Mouse (Mus musculus): ENCODE results near the gene Zfp523. TPM values are rescaled to one million over a fixed set of nuclear protein-coding genes. Genes with fewer than 3 reads are reported as not detected.

Gene Zfp523
- polyA plus RNA-seq, 1 experiment from 2014 or later: 43.0 TPM

DNA sequence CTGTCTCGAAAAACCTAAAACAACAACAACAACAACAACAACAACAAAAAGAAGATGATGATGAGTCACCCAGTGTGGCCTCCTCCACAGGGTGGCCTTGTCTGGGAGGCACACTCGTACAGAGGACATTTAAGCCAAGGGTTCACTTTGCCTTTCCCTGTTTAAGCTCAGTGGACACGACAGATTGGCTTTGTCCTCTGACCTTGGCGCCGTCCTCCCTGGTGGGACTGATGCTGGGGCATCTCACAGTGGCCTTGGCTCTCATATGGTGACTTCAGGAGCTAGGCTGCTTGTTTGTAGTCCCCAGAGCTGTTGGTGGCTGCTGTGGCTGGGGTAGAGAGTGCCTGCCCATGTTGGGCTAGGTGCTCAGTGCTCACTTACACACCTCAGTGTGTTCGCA, 67.3 kb downstream of the Zfp523 start:
- ATAC-seq: no peak
- H3K36me3 ChIP-seq (ENCODE audit: control insufficient read depth, insufficient read depth, low read length): no peaks in the 10 kb centered on the region
- H3K9ac ChIP-seq (ENCODE audit: low read depth, low read length): no peak overlapping the region
- H3K9me3 ChIP-seq (ENCODE audit: control insufficient read depth, low read length): no peaks in the 10 kb centered on the region
- peaks cover 10% of the 10 kb centered on the region for H3K4me1 ChIP-seq (ENCODE audit: control insufficient read depth, insufficient read depth, low read depth, low read length)
- WGBS: 81% methylated on average over 6 of the region's 6 CpGs
- no peaks in the 10 kb centered on the region for H3K27me3 ChIP-seq (replicated peaks; ENCODE audit: control insufficient read depth, insufficient read depth, low read length)
- H3K4me3 ChIP-seq (ENCODE audit: low read length): no peak overlapping the region
- H3K27ac ChIP-seq (ENCODE audit: low read depth, low read length): peak overlapping the region; percentile 64
- no peak overlapping the region for H3K4me2 ChIP-seq (ENCODE audit: low read length)

GRCm38 (mm10) chr17:28244714-28245113, 67.8 kb downstream of the Zfp523 start:
- WGBS: 34% methylated on average over 6 of the region's 6 CpGs
- H3K27ac ChIP-seq (ENCODE audit: low read depth, low read length): peak overlapping the region; percentile 64
- peaks cover 10% of the 10 kb centered on the region for H3K4me1 ChIP-seq (ENCODE audit: control insufficient read depth, insufficient read depth, low read depth, low read length)
- H3K27me3 ChIP-seq (replicated peaks; ENCODE audit: control insufficient read depth, insufficient read depth, low read length): no peaks in the 10 kb centered on the region
- no peaks in the 10 kb centered on the region for H3K9me3 ChIP-seq (ENCODE audit: control insufficient read depth, low read length)
- H3K4me3 ChIP-seq (ENCODE audit: low read length): no peak overlapping the region
- 0 out of 2 replicates have a peak overlapping the region, but pooled peaks have one; percentile 2 for H3K9ac ChIP-seq (ENCODE audit: low read depth, low read length)
- H3K4me2 ChIP-seq (ENCODE audit: low read length): no peak overlapping the region
- H3K36me3 ChIP-seq (ENCODE audit: control insufficient read depth, insufficient read depth, low read length): no peaks in the 10 kb centered on the region
- peak; percentile 90 for ATAC-seq

DNA sequence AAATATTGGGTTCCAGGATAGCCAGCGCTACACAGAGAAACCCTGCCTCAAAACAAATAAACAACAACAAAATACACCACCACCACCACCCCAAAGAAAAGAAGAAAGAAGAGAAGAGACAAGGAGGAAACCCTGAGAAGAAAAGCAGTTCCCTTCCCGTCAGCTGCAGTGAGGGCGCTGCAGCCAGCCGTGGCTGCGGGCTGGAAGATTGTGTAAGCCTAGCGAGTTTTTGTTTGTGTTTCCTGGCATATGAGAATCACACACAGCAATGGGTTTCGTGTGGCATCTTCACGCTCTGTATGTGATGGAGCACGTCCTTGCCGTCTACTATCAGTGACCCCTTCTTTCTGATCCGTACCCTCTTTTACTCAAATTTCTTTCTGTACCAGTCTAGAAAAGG, 69.7 kb downstream of the Zfp523 start:
- 72% methylated on average over 11 of the region's 11 CpGs for whole genome bisulfite sequencing
- Histone ChIP-seq H3K36me3 (ENCODE audit: control insufficient read depth, insufficient read depth, low read length) (no peaks in the 10 kb centered on the region), H3K4me1 (ENCODE audit: control insufficient read depth, insufficient read depth, low read depth, low read length) (peaks cover 10% of the 10 kb centered on the region), H3K9me3 (ENCODE audit: control insufficient read depth, low read length) (no peaks in the 10 kb centered on the region), H3K4me3 (ENCODE audit: low read length) (no peak overlapping the region), H3K27ac (ENCODE audit: low read depth, low read length) (peak overlapping the region; percentile 25; the same call in 1 of the 2 replicates), H3K27me3 (replicated peaks; ENCODE audit: control insufficient read depth, insufficient read depth, low read length) (no peaks in the 10 kb centered on the region), H3K9ac (ENCODE audit: low read depth, low read length) (no peak overlapping the region), H3K4me2 (ENCODE audit: low read length) (no peak overlapping the region)
- no peak for ATAC-seq

- Histone ChIP-seq H3K27me3 (replicated peaks; ENCODE audit: control insufficient read depth, insufficient read depth, low read length) (no peaks in the 10 kb centered on the region), H3K4me3 (ENCODE audit: low read length) (no peak overlapping the region), H3K9me3 (ENCODE audit: control insufficient read depth, low read length) (no peaks in the 10 kb centered on the region), H3K4me2 (ENCODE audit: low read length) (no peak overlapping the region), H3K36me3 (ENCODE audit: control insufficient read depth, insufficient read depth, low read length) (no peaks in the 10 kb centered on the region), H3K9ac (ENCODE audit: low read depth, low read length) (no peak overlapping the region; the same call in 1 of the 2 replicates), H3K27ac (ENCODE audit: low read depth, low read length) (no peak overlapping the region), H3K4me1 (ENCODE audit: control insufficient read depth, insufficient read depth, low read depth, low read length) (peaks cover 10% of the 10 kb centered on the region)
- no peak for ATAC-seq
- WGBS: 65% methylated on average over 6 of the region's 6 CpGs
Measured at GRCm38 (mm10) chr17:28247613-28248012, 70.7 kb downstream of the Zfp523 start.

DNA sequence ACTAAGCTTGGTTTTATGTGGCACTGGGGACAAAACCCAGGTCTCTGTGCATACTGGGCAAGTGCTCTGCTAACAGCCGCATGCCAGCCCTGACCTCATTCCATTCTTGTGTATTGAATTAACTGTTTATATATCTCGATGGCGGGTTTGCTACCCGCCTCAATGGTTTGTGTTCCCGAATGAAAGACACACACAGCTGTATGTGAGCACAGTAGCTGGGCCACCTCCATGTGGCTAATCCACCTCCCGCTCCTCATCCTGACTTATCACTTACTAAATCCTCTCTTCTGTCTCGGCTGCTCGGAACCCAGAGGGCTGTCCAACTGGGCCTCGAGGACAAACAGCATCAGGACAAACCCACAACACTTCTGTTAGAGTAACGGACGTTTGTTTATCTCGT, 72.1 kb downstream of the Zfp523 start:
- Histone ChIP-seq H3K4me3 (ENCODE audit: low read length) (no peak overlapping the region), H3K27ac (ENCODE audit: low read depth, low read length) (no peak overlapping the region), H3K4me2 (ENCODE audit: low read length) (no peak overlapping the region), H3K36me3 (ENCODE audit: control insufficient read depth, insufficient read depth, low read length) (no peaks in the 10 kb centered on the region), H3K27me3 (replicated peaks; ENCODE audit: control insufficient read depth, insufficient read depth, low read length) (no peaks in the 10 kb centered on the region), H3K9me3 (ENCODE audit: control insufficient read depth, low read length) (no peaks in the 10 kb centered on the region), H3K9ac (ENCODE audit: low read depth, low read length) (no peak overlapping the region), H3K4me1 (ENCODE audit: control insufficient read depth, insufficient read depth, low read depth, low read length) (peaks cover 10% of the 10 kb centered on the region)
- ATAC-seq: no peak
- WGBS: 79% methylated on average over 12 of the region's 12 CpGs

DNA sequence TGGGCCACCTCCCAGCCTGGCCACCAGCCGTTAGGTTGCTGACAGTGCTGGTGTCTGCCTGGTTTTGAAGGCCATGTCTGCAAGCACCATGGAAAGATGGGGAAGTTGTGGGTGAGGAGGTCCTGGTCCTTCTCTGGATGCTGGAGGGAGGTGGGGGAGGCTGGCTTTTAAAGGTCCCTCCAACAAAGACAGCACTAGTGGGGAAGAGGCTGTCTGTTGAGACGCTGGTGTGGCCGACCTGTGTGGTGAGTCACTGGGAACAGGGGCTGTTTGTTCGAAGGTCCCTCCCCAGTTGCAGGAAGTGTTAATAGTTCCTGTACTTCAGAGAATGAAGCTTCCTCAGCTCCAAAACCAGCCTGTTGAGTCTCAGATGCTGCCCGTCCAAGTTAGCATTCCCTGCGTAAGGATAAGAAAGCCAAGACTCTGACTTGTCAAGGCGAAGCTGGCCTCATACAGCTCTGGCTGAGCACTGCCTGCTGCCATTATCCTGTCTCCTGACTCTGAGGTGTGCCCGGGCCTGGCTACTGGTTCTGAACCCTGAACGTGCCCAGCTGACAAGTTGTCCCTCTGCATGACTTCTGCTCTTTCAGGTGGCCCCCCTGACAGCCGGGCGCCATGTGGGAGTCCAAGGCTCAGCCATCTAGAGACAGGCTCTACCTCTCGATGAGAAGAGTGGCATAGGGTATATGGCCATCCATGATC, 74.8 kb downstream of the Zfp523 start:
- no peak for ATAC-seq
- Histone ChIP-seq H3K27me3 (replicated peaks; ENCODE audit: control insufficient read depth, insufficient read depth, low read length) (no peaks in the 10 kb centered on the region), H3K4me3 (ENCODE audit: low read length) (no peak overlapping the region), H3K4me1 (ENCODE audit: control insufficient read depth, insufficient read depth, low read depth, low read length) (peaks cover 11% of the 10 kb centered on the region), H3K9me3 (ENCODE audit: control insufficient read depth, low read length) (no peaks in the 10 kb centered on the region), H3K9ac (ENCODE audit: low read depth, low read length) (no peak overlapping the region; the same call in 1 of the 2 replicates), H3K4me2 (ENCODE audit: low read length) (no peak overlapping the region), H3K27ac (ENCODE audit: low read depth, low read length) (no peak overlapping the region), H3K36me3 (ENCODE audit: control insufficient read depth, insufficient read depth, low read length) (no peaks in the 10 kb centered on the region)
- WGBS: 87% methylated on average over 12 of the region's 12 CpGs

GRCm38 (mm10) chr17:28252281-28252648, 75.3 kb downstream of the Zfp523 start:
- H3K4me1 ChIP-seq (ENCODE audit: control insufficient read depth, insufficient read depth, low read depth, low read length): peaks cover 13% of the 10 kb centered on the region
- no peak overlapping the region for H3K27ac ChIP-seq (ENCODE audit: low read depth, low read length)
- H3K4me2 ChIP-seq (ENCODE audit: low read length): no peak overlapping the region
- H3K9me3 ChIP-seq (ENCODE audit: control insufficient read depth, low read length): no peaks in the 10 kb centered on the region
- H3K27me3 ChIP-seq (replicated peaks; ENCODE audit: control insufficient read depth, insufficient read depth, low read length): no peaks in the 10 kb centered on the region
- 66% methylated on average over 5 of the region's 5 CpGs for WGBS
- H3K36me3 ChIP-seq (ENCODE audit: control insufficient read depth, insufficient read depth, low read length): no peaks in the 10 kb centered on the region
- H3K4me3 ChIP-seq (ENCODE audit: low read length): no peak overlapping the region
- no peak for ATAC-seq
- H3K9ac ChIP-seq (ENCODE audit: low read depth, low read length): no peak overlapping the region

DNA sequence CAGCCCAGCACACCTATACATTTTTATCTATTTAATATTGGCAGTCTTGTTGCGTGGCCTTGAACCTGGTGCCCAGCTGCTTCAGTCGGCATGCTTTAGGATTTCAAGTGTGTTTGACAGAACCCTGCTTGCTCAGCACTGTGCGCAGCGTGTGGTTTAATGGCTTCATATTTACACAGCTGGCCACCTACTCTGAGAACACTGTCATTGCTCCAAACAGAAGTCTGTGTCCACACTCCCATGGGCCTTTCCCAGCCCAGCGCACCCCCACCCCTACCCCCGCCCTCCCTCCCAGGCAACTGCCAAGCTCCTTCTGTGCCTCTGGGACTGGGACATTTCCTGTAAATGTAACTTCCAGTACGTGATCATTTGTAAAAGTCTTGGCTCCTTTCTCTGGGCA, 76.3 kb downstream of the Zfp523 start:
- Histone ChIP-seq H3K27me3 (replicated peaks; ENCODE audit: control insufficient read depth, insufficient read depth, low read length) (no peaks in the 10 kb centered on the region), H3K4me3 (ENCODE audit: low read length) (no peak overlapping the region), H3K27ac (ENCODE audit: low read depth, low read length) (no peak overlapping the region), H3K4me2 (ENCODE audit: low read length) (no peak overlapping the region), H3K9ac (ENCODE audit: low read depth, low read length) (no peak overlapping the region), H3K4me1 (ENCODE audit: control insufficient read depth, insufficient read depth, low read depth, low read length) (peaks cover 10% of the 10 kb centered on the region), H3K36me3 (ENCODE audit: control insufficient read depth, insufficient read depth, low read length) (no peaks in the 10 kb centered on the region), H3K9me3 (ENCODE audit: control insufficient read depth, low read length) (no peaks in the 10 kb centered on the region)
- no peak for ATAC-seq
- 72% methylated on average over 7 of the region's 7 CpGs for WGBS

GRCm38 (mm10) chr17:28254804-28255203, 77.9 kb downstream of the Zfp523 start:
- 59% methylated on average over 4 of the region's 4 CpGs for WGBS

More at GRCm38 (mm10) chr17:28254804-28255203, 77.9 kb downstream of the Zfp523 start:
- H3K9ac ChIP-seq (ENCODE audit: low read depth, low read length): no peak overlapping the region
- H3K4me3 ChIP-seq (ENCODE audit: low read length): no peak overlapping the region
- peak overlapping the region; percentile 45; the same call in 1 of the 2 replicates for H3K27ac ChIP-seq (ENCODE audit: low read depth, low read length)
- H3K9me3 ChIP-seq (ENCODE audit: control insufficient read depth, low read length): no peaks in the 10 kb centered on the region
- no peaks in the 10 kb centered on the region for H3K36me3 ChIP-seq (ENCODE audit: control insufficient read depth, insufficient read depth, low read length)
- ATAC-seq: 0 out of 2 replicates have a peak, but pooled peaks have one; percentile 2
- H3K4me1 ChIP-seq (ENCODE audit: control insufficient read depth, insufficient read depth, low read depth, low read length): peaks cover 10% of the 10 kb centered on the region
- no peak overlapping the region for H3K4me2 ChIP-seq (ENCODE audit: low read length)
- no peaks in the 10 kb centered on the region for H3K27me3 ChIP-seq (replicated peaks; ENCODE audit: control insufficient read depth, insufficient read depth, low read length)
